Mouse (Mus musculus) limb, embryonic 11.5 days (tissue): ENCODE data around the gene Uba52. TPM values are rescaled to one million over a fixed set of nuclear protein-coding genes. Genes with fewer than 3 reads are reported as not detected.

Experiments
- ATAC-seq: fragments of 200-750 bp; cut with Nextera tagmentation; 2 replicates; pipeline ENCODE4 v1.8.0; 2017; ENCODE audit warnings: low read depth; ENCODE audit not compliant: insufficient number of reproducible peaks, low FRiP score, low TSS enrichment
- DNase-seq: peaks from one replicate; pipeline ENCODE4 v3.0.0-alpha.2; 2015; ENCODE audit warnings: low spot score
- H3K27ac ChIP-seq: fragments of 300-500 bp; sonication (generic); replicated peaks from 2 replicates; pipeline ENCODE4 v1.5.1; 2014; ENCODE audit warnings: low read depth, mild to moderate bottlenecking, low read length
- H3K27me3 ChIP-seq: fragments of 300-500 bp; sonication (generic); 2 replicates; pipeline ENCODE4 v1.6.1; 2014; ENCODE audit warnings: mild to moderate bottlenecking, low read length, mixed read lengths; ENCODE audit not compliant: control insufficient read depth, insufficient read depth
- H3K36me3 ChIP-seq: fragments of 300-500 bp; sonication (generic); 2 replicates; pipeline ENCODE4 v1.6.1; 2014; ENCODE audit warnings: mild to moderate bottlenecking, low read length, moderate library complexity, mixed read lengths; ENCODE audit not compliant: control insufficient read depth, insufficient read depth
- H3K4me1 ChIP-seq: fragments of 300-500 bp; sonication (generic); 2 replicates; pipeline ENCODE4 v1.6.1; 2014; ENCODE audit warnings: low read length, mixed read lengths; ENCODE audit not compliant: control insufficient read depth, insufficient read depth
- H3K4me2 ChIP-seq: fragments of 300-500 bp; sonication (generic); 2 replicates; pipeline ENCODE4 v1.6.1; 2014; ENCODE audit warnings: low read depth, mild to moderate bottlenecking, moderate library complexity; ENCODE audit not compliant: severe bottlenecking
- H3K4me3 ChIP-seq: fragments of 300-500 bp; sonication (generic); 2 replicates; pipeline ENCODE4 v1.5.1; 2014; ENCODE audit warnings: low read depth, low read length
- H3K9ac ChIP-seq: fragments of 300-500 bp; sonication (generic); 2 replicates; pipeline ENCODE4 v1.6.1; 2014; ENCODE audit warnings: mild to moderate bottlenecking, low read length
- H3K9me3 ChIP-seq: fragments of 300-500 bp; sonication (generic); 2 replicates; pipeline ENCODE4 v1.6.1; 2016; ENCODE audit warnings: low read length; ENCODE audit not compliant: control insufficient read depth
- WGBS: fragments of 180-500 bp; shearing (Covaris S2); extraction: QIAGEN DNeasy Blood & Tissue Kit; methylation state at CpG from one replicate; pipeline ENCODE4 v1.1.7; 2014; 5-methylcytosine and 5-hydroxymethylcytosine counted together
- polyA plus RNA-seq: library from polyadenylated mRNA; unstranded; fragments of >200 nt; fragmentation: Nextera tagmentation; extraction: Ambion mirVana; gene quantifications from 2 replicates; pipeline ENCODE4 v1.2.1, GENCODE M21; 2014

Gene Uba52
- polyA plus RNA-seq, 1 experiment from 2014 or later = 926 TPM

DNA sequence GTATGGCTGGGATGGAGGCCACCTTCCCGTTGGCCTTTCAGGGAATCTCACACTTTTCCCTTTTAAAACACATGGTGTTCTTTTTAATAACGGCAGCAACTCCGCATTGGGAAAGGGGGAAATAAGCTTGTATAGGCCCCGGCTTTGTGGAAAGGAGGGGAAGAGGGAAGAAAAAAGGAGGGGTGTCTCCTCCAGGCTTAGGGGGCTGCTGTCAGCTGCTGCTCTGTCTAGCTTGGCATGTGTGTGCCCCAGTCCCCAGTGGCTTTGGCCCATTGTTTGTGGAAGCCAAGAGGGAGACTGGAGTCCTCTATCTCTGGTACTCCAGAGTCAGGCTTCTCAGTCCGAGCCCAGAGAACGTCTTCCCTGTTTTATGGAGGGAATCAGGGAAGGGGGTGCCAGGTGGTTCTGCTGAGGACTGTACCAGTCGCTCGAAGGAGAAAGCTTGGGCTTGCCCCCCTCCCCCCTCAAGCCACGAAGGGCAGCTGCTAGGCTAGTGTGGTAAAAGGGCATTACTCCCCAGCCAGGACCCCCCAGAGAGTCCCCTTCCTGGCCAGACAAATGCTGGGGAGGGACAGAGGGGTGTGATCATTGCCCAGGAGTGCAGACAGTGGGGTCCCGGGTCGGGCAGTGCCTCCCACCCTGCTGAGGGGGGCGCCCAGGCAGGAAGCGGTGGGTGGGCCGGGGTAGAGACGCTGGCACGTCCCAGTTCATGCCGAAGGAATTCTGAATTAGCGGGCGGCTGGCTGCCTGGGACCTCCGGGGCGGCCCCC lies 15.4 kb downstream of the Uba52 start:
- Histone ChIP-seq H3K27me3 (peaks cover 37% of the 10 kb centered on the region), H3K9me3 (no peaks in the 10 kb centered on the region), H3K4me1 (peaks cover 51% of the 10 kb centered on the region), H3K9ac (peak overlapping the region; percentile 75), H3K4me2 (peak overlapping the region; percentile 94), H3K36me3 (no peaks in the 10 kb centered on the region), H3K27ac (peak overlapping the region; percentile 69), H3K4me3 (peak overlapping the region; percentile 72)
- WGBS = 1% methylated on average over 21 of the region's 21 CpGs
- no peak for ATAC-seq
- peak; percentile 52 for DNase-seq

GRCm38 (mm10) chr8:70494416-70494945 lies 16.1 kb downstream of the Uba52 start:
- DNase-seq = peak; percentile 69
- Histone ChIP-seq H3K36me3 (no peaks in the 10 kb centered on the region), H3K9me3 (no peaks in the 10 kb centered on the region), H3K27ac (peak overlapping the region; percentile 69; the same call in 1 of the 2 replicates), H3K4me2 (peak overlapping the region; percentile 94), H3K4me1 (peaks cover 58% of the 10 kb centered on the region), H3K4me3 (peak overlapping the region; percentile 72), H3K27me3 (peaks cover 37% of the 10 kb centered on the region), H3K9ac (peak overlapping the region; percentile 75)
- ATAC-seq = no peak
- WGBS = 1% methylated on average over 28 of the region's 28 CpGs

DNA sequence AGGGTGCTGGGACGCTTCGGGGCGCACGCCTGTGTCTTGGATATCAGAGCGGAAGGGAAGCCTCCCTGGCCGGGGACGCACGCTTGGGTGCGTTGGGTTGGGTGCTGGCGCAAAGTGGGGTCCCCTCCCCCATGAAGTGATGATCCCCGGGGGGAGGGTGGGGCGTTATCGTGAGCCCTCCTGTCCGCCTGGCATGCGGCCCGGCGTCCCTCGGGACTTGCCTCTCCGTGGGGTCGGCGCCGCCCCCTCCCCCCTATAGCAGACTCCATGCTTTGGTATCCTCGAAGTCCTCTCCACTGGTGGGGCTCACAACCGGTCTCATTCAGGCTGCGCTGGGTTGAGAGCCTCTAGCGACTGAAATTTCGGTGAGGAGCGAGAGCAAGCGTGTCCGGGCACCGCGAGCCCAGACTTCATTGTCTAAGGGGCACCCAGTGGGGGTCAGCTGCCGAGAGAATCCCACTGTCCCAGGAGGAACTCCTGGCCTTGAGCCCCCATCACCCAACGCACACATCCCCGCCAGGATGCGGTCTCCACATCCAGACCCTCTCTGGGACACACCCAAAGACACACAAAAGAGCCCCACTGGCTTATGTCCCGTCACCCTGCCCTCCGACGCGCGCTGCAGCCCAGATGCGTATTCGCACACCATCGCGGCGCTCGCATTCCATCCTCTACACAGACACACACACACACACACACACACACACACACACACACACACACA lies 16.7 kb downstream of the Uba52 start:
- peak overlapping the region; percentile 75 for H3K9ac ChIP-seq
- no peaks in the 10 kb centered on the region for H3K9me3 ChIP-seq
- peaks cover 64% of the 10 kb centered on the region for H3K4me1 ChIP-seq
- H3K4me2 ChIP-seq = peak overlapping the region; percentile 94
- H3K27ac ChIP-seq = peak overlapping the region; percentile 56
- H3K4me3 ChIP-seq = peak overlapping the region; percentile 72
- DNase-seq = peak; percentile 64
- ATAC-seq = no peak
- H3K27me3 ChIP-seq = peaks cover 37% of the 10 kb centered on the region
- H3K36me3 ChIP-seq = no peaks in the 10 kb centered on the region
- 1% methylated on average over 47 of the region's 47 CpGs for WGBS

DNA sequence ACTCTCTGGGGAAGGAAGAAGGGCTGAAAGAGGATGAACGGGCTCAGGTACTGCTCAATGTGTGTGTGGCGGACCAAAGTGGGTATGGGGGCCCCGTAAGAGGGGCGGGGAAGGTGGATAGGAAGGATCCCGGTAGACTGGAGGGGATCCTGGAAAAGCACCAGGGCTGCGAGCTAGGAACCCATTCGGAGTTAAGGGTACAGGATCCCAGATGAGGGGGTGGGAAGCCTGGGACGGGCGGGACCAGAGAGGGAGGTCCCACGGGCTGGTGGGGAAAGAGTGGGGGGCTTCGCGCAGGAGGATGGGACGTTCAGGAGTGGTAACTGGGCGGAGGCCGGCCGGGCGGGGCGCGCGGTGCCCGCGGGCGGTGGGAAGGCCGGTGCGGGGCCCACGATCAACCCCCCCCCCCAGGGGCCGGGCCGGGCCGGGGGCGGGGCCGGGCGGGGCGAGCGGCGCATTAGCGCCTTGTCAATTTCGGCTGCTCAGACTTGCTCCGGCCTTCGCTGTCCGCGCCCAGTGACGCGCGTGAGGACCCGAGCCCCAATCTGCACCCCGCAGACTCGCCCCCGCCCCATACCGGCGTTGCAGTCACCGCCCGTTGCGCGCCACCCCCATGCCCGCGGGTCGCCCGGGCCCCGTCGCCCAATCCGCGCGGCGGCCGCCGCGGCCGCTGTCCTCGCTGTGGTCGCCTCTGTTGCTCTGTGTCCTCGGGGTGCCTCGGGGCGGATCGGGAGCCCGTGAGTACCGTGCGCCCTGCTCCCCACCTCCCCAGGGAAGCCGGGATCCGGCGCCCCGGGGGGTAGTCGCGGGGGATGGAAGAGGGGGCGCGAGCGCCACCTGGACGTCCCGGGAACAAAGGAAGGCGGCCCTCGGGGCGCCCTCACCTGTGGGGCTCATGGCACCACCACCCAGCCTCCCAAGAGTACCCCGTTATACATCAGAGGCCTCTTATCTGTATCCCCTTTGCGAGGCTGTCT lies 17.6 kb downstream of the Uba52 start, which contains the start of gene Crlf1:
Crlf1 (plus strand) TSS at position 495 of the 977 bp plus-strand sequence.
- H3K36me3 ChIP-seq = no peaks in the 10 kb centered on the region
- H3K27ac ChIP-seq = peak within 1 kb of the TSS; percentile 56
- peak within 1 kb of the TSS; percentile 72 for H3K4me3 ChIP-seq
- DNase-seq = peak; percentile 65
- H3K4me1 ChIP-seq = peaks cover 73% of the 10 kb centered on the region
- H3K9ac ChIP-seq = peak within 1 kb of the TSS; percentile 75
- no peak for ATAC-seq
- peak within 1 kb of the TSS; percentile 94 for H3K4me2 ChIP-seq
- H3K27me3 ChIP-seq = peaks cover 37% of the 10 kb centered on the region
- no peaks in the 10 kb centered on the region for H3K9me3 ChIP-seq
- WGBS = under 1% methylated on average over 65 of the region's 93 CpGs

DNA sequence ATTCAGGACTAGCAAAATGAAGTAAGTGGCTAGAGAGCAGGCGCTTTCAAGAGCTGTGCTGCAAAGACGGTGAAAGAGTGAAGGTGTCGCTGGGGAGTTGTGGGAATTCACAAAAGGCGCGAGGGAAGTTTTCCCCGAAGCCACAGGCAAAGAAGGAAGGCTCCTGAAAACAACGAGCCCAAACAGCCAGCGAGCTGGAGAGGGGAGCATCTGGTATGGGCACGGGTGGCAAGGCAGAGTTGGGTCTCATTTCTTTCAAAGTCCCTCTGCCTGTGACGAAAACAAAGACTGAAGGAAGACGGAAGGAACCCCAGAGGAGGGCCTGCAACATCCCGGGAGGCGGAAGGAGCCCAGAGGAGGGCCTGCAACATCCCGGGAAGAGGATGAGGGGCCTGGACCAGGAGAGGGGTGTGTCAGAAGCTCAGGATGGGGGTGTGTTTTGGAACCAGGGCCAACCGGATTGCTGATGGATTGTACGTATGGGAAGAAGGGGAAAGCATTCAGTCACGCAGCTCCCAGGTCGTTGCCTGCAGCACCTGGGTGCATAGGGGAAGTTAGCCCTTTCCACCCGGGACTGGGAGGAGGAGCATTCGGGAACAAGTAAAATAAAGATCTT lies 19.6 kb downstream of the Uba52 start:
- DNase-seq = peak; percentile 71
- H3K9ac ChIP-seq = 0 out of 2 replicates have a peak overlapping the region, but pooled peaks have one; percentile 23
- peak overlapping the region; percentile 57; the same call in 1 of the 2 replicates for H3K4me2 ChIP-seq
- H3K4me1 ChIP-seq = peaks cover 90% of the 10 kb centered on the region
- no peak overlapping the region for H3K4me3 ChIP-seq
- H3K36me3 ChIP-seq = no peaks in the 10 kb centered on the region
- 4% methylated on average over 20 of the region's 20 CpGs for WGBS
- peaks cover 39% of the 10 kb centered on the region for H3K27me3 ChIP-seq
- H3K9me3 ChIP-seq = no peaks in the 10 kb centered on the region
- H3K27ac ChIP-seq = peak overlapping the region; percentile 73
- ATAC-seq = no peak

DNA sequence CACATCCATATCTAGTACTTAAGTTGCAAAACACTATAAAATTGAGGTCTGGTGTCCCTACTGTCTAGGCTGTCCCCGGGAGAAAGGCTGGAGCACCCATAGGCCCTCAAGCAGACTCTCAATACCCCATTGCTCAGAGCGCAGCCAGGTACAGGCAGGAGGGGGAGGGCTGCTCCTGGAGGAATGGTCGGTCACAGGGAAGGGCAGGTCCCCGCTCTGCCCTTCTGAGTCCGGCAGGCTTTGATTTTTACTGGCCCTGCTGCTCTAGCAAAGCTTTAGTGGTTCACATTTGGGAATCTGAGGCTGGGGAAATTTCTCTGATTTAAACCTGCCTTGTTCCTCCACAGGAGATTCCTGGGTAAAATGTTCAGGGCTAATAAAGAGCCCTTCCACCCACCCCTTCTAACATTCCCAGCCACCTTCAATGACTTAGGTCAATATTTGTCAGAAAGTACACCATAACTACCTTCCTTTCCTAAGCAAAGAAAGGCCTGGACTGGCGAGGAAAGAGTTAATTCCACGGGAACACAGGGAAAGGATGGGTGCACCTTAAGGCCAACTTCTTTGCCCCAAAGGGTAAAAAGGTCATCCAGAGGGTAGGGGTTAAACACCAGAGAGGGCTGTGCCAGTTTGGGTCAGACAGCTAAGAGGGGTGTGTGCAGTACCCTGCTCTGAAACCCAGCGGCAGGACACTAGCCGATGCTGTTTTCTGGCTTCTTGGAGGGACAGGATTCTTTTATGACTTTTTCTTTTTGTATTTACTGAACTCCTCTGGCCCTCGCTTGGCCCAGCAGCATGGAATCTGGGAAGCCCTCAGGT lies 20.3 kb downstream of the Uba52 start:
- Histone ChIP-seq H3K4me2 (peak overlapping the region; percentile 57; the same call in 1 of the 2 replicates), H3K4me1 (peaks cover 90% of the 10 kb centered on the region), H3K36me3 (no peaks in the 10 kb centered on the region), H3K4me3 (peak overlapping the region; percentile 3; the same call in 1 of the 2 replicates), H3K27me3 (peaks cover 37% of the 10 kb centered on the region), H3K9me3 (no peaks in the 10 kb centered on the region), H3K27ac (peak overlapping the region; percentile 73), H3K9ac (peak overlapping the region; percentile 27; the same call in 1 of the 2 replicates)
- peak; percentile 50 for DNase-seq
- 4% methylated on average over 10 of the region's 10 CpGs for WGBS
- no peak for ATAC-seq

GRCm38 (mm10) chr8:70489576-70489975 lies 21.0 kb downstream of the Uba52 start:
- Histone ChIP-seq H3K36me3 (no peaks in the 10 kb centered on the region), H3K9me3 (no peaks in the 10 kb centered on the region), H3K9ac (peak overlapping the region; percentile 27), H3K4me1 (peaks cover 83% of the 10 kb centered on the region), H3K4me3 (peak overlapping the region; percentile 3), H3K4me2 (peak overlapping the region; percentile 57), H3K27me3 (peaks cover 32% of the 10 kb centered on the region), H3K27ac (peak overlapping the region; percentile 68)
- DNase-seq (peak; percentile 62), ATAC-seq (no peak)
- WGBS = under 1% methylated on average over 38 of the region's 41 CpGs
